Mouse (Mus musculus) embryonic stem cell, embryonic (primary cell): ENCODE results near the gene Echs1.

Experiments used
- CTCF ChIA-PET, 4 experiments: fragments of 300-600 bp in 2 of 4; fragments of 350-600 bp in 2 of 4; sonication (Branson Sonifier 250); formaldehyde crosslinking; loops; one replicate each; lab custom pipeline; 2022; ENCODE audit warnings: inconsistent platforms in 2 of 4; lab: Charles Lee
- POLR2A ChIA-PET, 4 experiments: fragments of 300-600 bp in 2 of 4; fragments of 350-600 bp in 2 of 4; sonication (Branson Sonifier 250); formaldehyde crosslinking; loops; one replicate each; lab custom pipeline; 2022; ENCODE audit warnings: antibody characterized with exemption in 4 of 4, inconsistent platforms in 1 of 4; lab: Charles Lee

Echs1 gene

DNA sequence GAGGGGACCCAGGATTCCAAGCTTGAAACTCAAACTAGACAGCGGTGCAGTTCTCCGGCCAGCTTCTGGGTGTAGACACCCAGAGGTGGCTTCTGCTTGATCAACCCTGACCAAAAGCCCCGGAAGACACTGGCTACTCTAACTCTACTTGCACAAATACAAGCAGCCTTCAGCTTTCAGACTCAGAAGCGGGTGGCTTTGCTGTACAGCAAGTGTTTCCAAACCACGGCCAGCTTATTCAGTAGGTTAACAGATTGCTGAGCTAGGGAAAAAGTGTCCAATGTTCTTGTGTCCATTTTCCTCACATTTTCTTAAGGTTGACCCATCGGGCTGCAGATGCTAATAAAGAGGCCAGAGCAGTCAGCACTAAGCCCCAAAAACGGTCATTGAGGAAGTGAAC is 57.7 kb downstream of the Echs1 start:
- CTCF ChIA-PET: interaction anchor here in 3 of 4 experiments (0.5 to 2.0 kb wide), 13 partner anchors 9 to 404 kb away, joined by 3 to 7 read pairs (median 4); partner anchors contain the start of genes Adam8 (in 1 of the 3), Msx3 (in 1 of the 3), Tubgcp2 (in 1 of the 3) and Zfp511 (in 1 of the 3)
- POLR2A ChIA-PET: interaction anchor here (0.5 to 2.4 kb wide), 26 partner anchors 8 to 144 kb away, joined by 3 to 26 read pairs (median 4); partner anchors contain the start of genes Tubgcp2 (in 3 of the 4), Zfp511 (in 3 of the 4), Msx3 (in 2 of the 4) and 6430531B16Rik (in 1 of the 4)

DNA sequence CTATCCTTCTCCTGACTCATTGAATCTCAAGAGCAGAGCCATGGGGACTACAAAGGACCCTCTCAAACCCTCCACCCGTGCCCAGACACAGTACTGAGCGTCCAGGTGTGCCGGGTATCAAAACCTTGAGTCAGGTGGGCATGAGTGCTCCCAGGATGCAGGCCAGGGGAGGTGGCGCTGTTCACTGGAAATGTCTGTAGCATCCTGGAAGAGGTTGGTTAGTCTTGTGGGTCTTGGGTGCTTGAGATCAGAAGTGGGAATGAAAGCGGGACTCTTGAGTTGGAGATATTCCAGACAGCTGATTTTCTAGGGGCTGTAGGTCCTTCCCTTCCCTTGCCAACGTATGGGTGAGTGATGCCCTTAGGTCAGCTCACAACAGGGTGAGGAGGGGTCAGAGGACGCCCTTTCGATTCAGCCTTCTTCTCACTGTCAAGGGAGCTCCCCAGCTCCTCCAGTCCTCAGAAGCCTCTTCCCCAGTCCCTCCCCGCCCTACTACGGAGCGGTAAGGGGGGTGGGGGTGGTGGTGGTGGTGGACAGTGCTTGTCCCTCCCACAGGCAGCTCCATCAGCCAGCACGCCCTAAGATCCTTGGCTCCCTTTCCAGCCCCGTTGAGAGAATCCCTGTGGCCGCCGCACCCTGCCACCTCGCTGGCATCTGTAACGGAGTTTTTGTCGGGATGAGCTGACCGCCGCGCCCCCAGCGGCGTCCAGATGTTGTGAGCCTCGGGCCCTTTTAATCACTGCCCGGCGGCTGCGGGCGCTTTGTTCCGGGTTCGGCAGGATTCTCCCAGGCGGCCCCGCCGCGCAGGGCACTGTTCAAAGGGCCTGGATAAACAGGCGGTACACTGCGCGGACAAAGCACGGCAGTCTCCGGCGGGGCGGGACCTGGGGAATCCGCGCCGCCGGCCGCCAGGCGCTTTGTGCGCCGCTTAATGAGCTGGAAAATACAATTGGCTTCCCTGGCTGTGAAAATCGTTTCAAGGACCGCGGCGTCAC is 58.6 kb downstream of the Echs1 start:
- CTCF ChIA-PET: interaction anchor here in 2 of 4 experiments (0.5 to 2.0 kb wide), 13 partner anchors 9 to 1876 kb away, joined by 3 to 7 read pairs (median 4); partner anchors contain the start of genes Adam8 (in 1 of the 2), Msx3 (in 1 of the 2), Tubgcp2 (in 1 of the 2) and Zfp511 (in 1 of the 2)
- POLR2A ChIA-PET: interaction anchor here (0.5 to 2.4 kb wide), 27 partner anchors 9 to 144 kb away, joined by 3 to 26 read pairs (median 3); partner anchors contain the start of genes Tubgcp2 (in 3 of the 4), Zfp511 (in 3 of the 4), Msx3 (in 2 of the 4) and 6430531B16Rik (in 1 of the 4)
